Comparison of ENCODE assay signal across 16 mouse cellular contexts in genomic region chr1:127365706-127366105, GRCm38 (mm10).
"Had no signal": no experiment of that assay in that cellular context is flagged by ENCODE, and none has a peak within 500 bp of the region (broad histone marks: within the 10 kb centered on the region; RNA-seq: fewer than 3 reads in every experiment).

No protein-coding gene starts in this region.

- H3K36me3 ChIP-seq: liver, embryonic 13.5 days; stomach, embryonic 15.5 days had no signal

- DNase-seq: kidney, adult 11 months; kidney, adult 8-10 months; kidney, postnatal 10 days; kidney, postnatal 36 days; layer of hippocampus, postnatal 36 days; liver, embryonic 13.5 days; midbrain, embryonic 14.5 days; retina, postnatal 1 day; right cerebral cortex, postnatal 25 days; spleen, adult 18-20 months; thymus, postnatal 25 days had no signal

- H3K4me3 ChIP-seq: intestine, embryonic 15.5 days; kidney, embryonic 15.5 days; left cerebral cortex, adult 2 months; liver, embryonic 13.5 days; stomach, embryonic 15.5 days had no signal

- H3K4me1 ChIP-seq: intestine, embryonic 15.5 days; stomach, embryonic 15.5 days had no signal

- H3K4me2 ChIP-seq: intestine, embryonic 15.5 days; kidney, embryonic 15.5 days; liver, embryonic 13.5 days; stomach, embryonic 15.5 days had no signal

- H3K9ac ChIP-seq: intestine, embryonic 15.5 days; kidney, embryonic 15.5 days; liver, embryonic 13.5 days; stomach, embryonic 15.5 days had no signal

- H3K27me3 ChIP-seq: intestine, embryonic 15.5 days; kidney, embryonic 15.5 days; liver, embryonic 13.5 days; stomach, embryonic 15.5 days had no signal

- H3K27ac ChIP-seq: intestine, embryonic 15.5 days; kidney, embryonic 15.5 days; left cerebral cortex, adult 2 months; liver, embryonic 13.5 days; macrophage; stomach, embryonic 15.5 days had no signal

- H3K9me3 ChIP-seq: intestine, embryonic 15.5 days; kidney, embryonic 15.5 days; liver, embryonic 13.5 days; stomach, embryonic 15.5 days had no signal
